Mouse (Mus musculus) CH12.LX (cell line): ENCODE data around the gene Setd6. TPM values are rescaled to one million over a fixed set of nuclear protein-coding genes. Genes with fewer than 3 reads are reported as not detected.

ENCODE experiments used
- DNase-seq: peaks from one replicate; pipeline ENCODE4 v3.0.0-alpha.2; 2013; ENCODE audit errors: extremely low read depth
- H3K27ac ChIP-seq: 2 replicates; pipeline ENCODE4 v1.5.1; 2012; ENCODE audit warnings: low read depth, mild to moderate bottlenecking, control low read depth, moderate library complexity; ENCODE audit not compliant: insufficient read depth
- H3K27me3 ChIP-seq: replicated peaks from 2 replicates; pipeline ENCODE3; 2012; ENCODE audit warnings: inconsistent platforms
- H3K36me3 ChIP-seq, 2 experiments: replicated peaks in 1 of 2; 2 replicates each; pipeline versions ENCODE3 to v1.6.1; 2012; ENCODE audit warnings: inconsistent platforms in 1 of 2, low read length in 1 of 2, mild to moderate bottlenecking in 1 of 2, mixed read lengths in 1 of 2, moderate library complexity in 1 of 2; ENCODE audit not compliant: control insufficient read depth in 1 of 2, insufficient read depth in 1 of 2
- H3K4me1 ChIP-seq, 2 experiments: 2 replicates each; pipeline ENCODE4 v1.6.1; 2012; ENCODE audit warnings: inconsistent platforms in 1 of 2, moderate library complexity in 1 of 2; ENCODE audit not compliant: insufficient read depth in 2 of 2, control insufficient read depth in 1 of 2
- H3K4me2 ChIP-seq: 2 replicates; pipeline ENCODE4 v1.6.1; 2012; ENCODE audit warnings: low read depth, mild to moderate bottlenecking, control low read depth; ENCODE audit not compliant: poor library complexity, insufficient read depth, severe bottlenecking
- H3K4me3 ChIP-seq, 3 experiments: fragments of 150-350 bp in 1 of 3; sonication (generic) in 1 of 3; replicated peaks in 1 of 3; 2 replicates each; pipeline versions ENCODE3 to v1.5.1; 2011 to 2012; ENCODE audit warnings: low read depth in 2 of 3, low read length in 2 of 3, mild to moderate bottlenecking in 2 of 3, moderate library complexity in 2 of 3, control low read depth in 1 of 3, improper control_type of control experiment in 1 of 3, inconsistent platforms in 1 of 3, mixed read lengths in 1 of 3; ENCODE audit not compliant: poor library complexity in 1 of 3
- H3K79me2 ChIP-seq: replicated peaks from 2 replicates; pipeline ENCODE4 v1.6.1; 2012; ENCODE audit warnings: mild to moderate bottlenecking, moderate library complexity; ENCODE audit not compliant: control insufficient read depth, poor library complexity, insufficient read depth, severe bottlenecking; ENCODE audit errors: extremely low read depth
- H3K9ac ChIP-seq: 2 replicates; pipeline ENCODE4 v1.6.1; 2012; ENCODE audit warnings: low read depth, mild to moderate bottlenecking, control low read depth, moderate library complexity; ENCODE audit not compliant: insufficient read depth
- H3K9me3 ChIP-seq: replicated peaks from 2 replicates; pipeline ENCODE3; 2012; ENCODE audit warnings: low read length, inconsistent platforms, mixed read lengths
- BHLHE40 ChIP-seq: IDR thresholded peaks from 2 replicates; pipeline ENCODE4 v1.6.1; 2011; ENCODE audit warnings: mild to moderate bottlenecking, low read depth, low read length, improper control_type of control experiment
- CTCF ChIP-seq, 2 experiments: IDR thresholded peaks in 1 of 2; conservative IDR thresholded peaks in 1 of 2; 2 replicates each; pipeline ENCODE4 v1.5.1; 2011 to 2012; ENCODE audit warnings: low read depth in 2 of 2, low read length in 2 of 2, improper control_type of control experiment in 1 of 2, inconsistent platforms in 1 of 2, mild to moderate bottlenecking in 1 of 2, moderate library complexity in 1 of 2
- E2F4 ChIP-seq: IDR thresholded peaks from 2 replicates; pipeline ENCODE4 v1.6.1; 2011; ENCODE audit warnings: low read depth, low read length, improper control_type of control experiment; ENCODE audit not compliant: insufficient replicate concordance
- ETS1 ChIP-seq: conservative IDR thresholded peaks from 2 replicates; pipeline ENCODE4 v1.6.1; 2012; ENCODE audit warnings: low read depth, mild to moderate bottlenecking, inconsistent platforms, low read length, improper control_type of control experiment, moderate library complexity
- IRF4 ChIP-seq: IDR thresholded peaks from 2 replicates; pipeline ENCODE4 v1.6.1; 2014; ENCODE audit warnings: low read depth, mild to moderate bottlenecking, inconsistent platforms, low read length, improper control_type of control experiment
- MAX ChIP-seq: IDR thresholded peaks from 2 replicates; pipeline ENCODE4 v1.6.1; 2011; ENCODE audit warnings: low read length, improper control_type of control experiment
- MXI1 ChIP-seq: IDR thresholded peaks from 2 replicates; pipeline ENCODE4 v1.6.1; 2011; ENCODE audit warnings: mild to moderate bottlenecking, low read depth, low read length, improper control_type of control experiment
- NELFE ChIP-seq: IDR thresholded peaks from 2 replicates; pipeline ENCODE4 v1.6.1; 2011; ENCODE audit warnings: low read depth, low read length, improper control_type of control experiment
- RAD21 ChIP-seq: IDR thresholded peaks from 2 replicates; pipeline ENCODE4 v1.6.1; 2011; ENCODE audit warnings: low read depth, mild to moderate bottlenecking, low read length, improper control_type of control experiment, moderate library complexity
- RCOR1 ChIP-seq: conservative IDR thresholded peaks from 2 replicates; pipeline ENCODE4 v1.6.1; 2012; ENCODE audit warnings: low read depth, mild to moderate bottlenecking, inconsistent platforms, low read length, improper control_type of control experiment
- SMC3 ChIP-seq: IDR thresholded peaks from 2 replicates; pipeline ENCODE4 v1.6.1; 2011; ENCODE audit warnings: low read depth, low read length, improper control_type of control experiment
- UBTF ChIP-seq: IDR thresholded peaks from 2 replicates; pipeline ENCODE4 v1.6.1; 2012; ENCODE audit warnings: low read depth, mild to moderate bottlenecking, inconsistent platforms, low read length, improper control_type of control experiment, moderate library complexity
- ZC3H11A ChIP-seq: IDR thresholded peaks from 2 replicates; pipeline ENCODE4 v1.6.1; 2012; ENCODE audit warnings: low read depth, mild to moderate bottlenecking, inconsistent platforms, low read length, improper control_type of control experiment
- ZNF384 ChIP-seq: IDR thresholded peaks from 2 replicates; pipeline ENCODE4 v1.6.1; 2012; ENCODE audit warnings: low read depth, low read length, improper control_type of control experiment, inconsistent platforms
- dilution Hi-C: fragments of 300-500 bp; cut with MboI; formaldehyde crosslinking; loops from 2 replicates; pipeline ENCODE4 v1.14.3; 2020; ENCODE audit warnings: low sequenced_read_pairs; ENCODE audit not compliant: extremely low pct_unique_long_range_greater_than_20kb, extremely low pct_ligation_motif_present
- in situ Hi-C: fragments of 300-500 bp; cut with MboI; formaldehyde crosslinking; loops from 3 replicates; pipeline ENCODE4 v1.14.3; 2019; ENCODE audit warnings: low sequenced_read_pairs, low pct_ligation_motif_present, low pct_unique_long_range_greater_than_20kb, mixed read lengths
- polyA plus RNA-seq: library from polyadenylated mRNA; unstranded; fragments of >175 nt; gene quantifications from 2 replicates; pipeline ENCODE4 v1.2.1, GENCODE M21; 2012; ENCODE audit warnings: low read depth; ENCODE audit not compliant: insufficient read length
- total RNA-seq, 2 experiments: library from RNA; depleted of rRNA; stranded (reverse); fragments of 300-350 nt in 1 of 2; fragments of >200 nt in 1 of 2; gene quantifications; 2 replicates each; pipeline ENCODE4 v1.2.3; 2012 to 2014

Gene Setd6
- total and polyA plus RNA-seq, 3 experiments = 29.6 to 50.6 (median 29.7) TPM

DNA sequence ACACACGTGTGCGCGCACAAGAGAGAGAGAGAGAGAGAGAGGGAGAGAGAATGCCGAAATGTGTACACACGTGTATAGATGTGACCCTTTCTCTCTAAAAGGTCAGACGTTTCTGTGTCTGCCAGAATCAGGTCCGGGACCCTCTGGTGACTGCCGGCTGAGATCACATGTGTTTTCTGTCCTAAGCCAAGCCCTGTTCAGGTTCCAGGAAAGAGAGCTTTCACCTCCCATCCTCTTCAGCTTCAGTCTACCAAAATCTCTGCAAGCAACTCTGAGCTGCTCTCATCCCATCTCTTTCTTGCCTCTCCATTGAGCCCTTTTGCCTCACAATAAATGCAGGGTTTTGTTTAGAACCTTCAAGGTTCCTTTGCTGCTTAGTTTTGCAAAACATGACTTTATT, 19.0 kb upstream of the Setd6 start:
- H3K4me2 ChIP-seq = peak overlapping the region; percentile 50
- H3K4me3 ChIP-seq = no peak overlapping the region
- no peak overlapping the region for H3K27ac ChIP-seq
- peaks cover 43% of the 10 kb centered on the region for H3K27me3 ChIP-seq
- H3K4me1 ChIP-seq = peaks cover 0 to 13% of the 10 kb centered on the region in 2 experiments; a peak in 2 of 4 replicates
- H3K9ac ChIP-seq = no peak overlapping the region
- no peaks in the 10 kb centered on the region for H3K36me3 ChIP-seq
- no peak for DNase-seq
- no peaks in the 10 kb centered on the region for H3K79me2 ChIP-seq
- TF ChIP-seq RCOR1 (no peak), E2F4 (no peak)
- in situ Hi-C loops = loop anchor here (5.0 kb wide), 1 partner anchor 94 kb away; no protein-coding TSS in a partner anchor
- no peaks in the 10 kb centered on the region for H3K9me3 ChIP-seq
- dilution Hi-C loops = no loop called here

DNA sequence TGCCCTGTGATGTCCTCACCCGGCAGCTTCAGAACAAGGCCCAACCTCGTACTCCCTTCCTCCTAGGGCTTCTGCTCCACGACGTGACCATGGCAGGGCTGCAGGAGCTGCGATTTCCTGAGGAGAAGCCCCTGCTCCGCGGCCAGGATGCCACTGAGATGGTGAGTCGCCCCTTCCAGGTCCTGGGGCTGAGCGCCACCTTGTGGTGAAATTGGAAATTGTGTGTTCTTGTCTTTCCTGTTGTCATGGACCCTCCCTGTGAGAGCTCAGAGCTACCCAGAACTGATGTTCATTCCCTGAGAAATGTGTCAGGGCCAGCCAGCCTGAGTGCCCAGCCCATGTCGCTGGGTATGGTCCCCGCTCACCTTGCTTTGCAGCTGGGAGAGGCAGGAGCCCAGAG, 18.6 kb upstream of the Setd6 start:
- Histone ChIP-seq H3K4me3 (no peak overlapping the region), H3K9ac (no peak overlapping the region), H3K27me3 (peaks cover 46% of the 10 kb centered on the region), H3K36me3 (no peaks in the 10 kb centered on the region), H3K4me1 (peaks cover 0 to 13% of the 10 kb centered on the region in 2 experiments; a peak in 2 of 4 replicates), H3K4me2 (peak overlapping the region; percentile 50), H3K9me3 (no peaks in the 10 kb centered on the region), H3K79me2 (no peaks in the 10 kb centered on the region), H3K27ac (no peak overlapping the region)
- TF ChIP-seq IRF4 (0 out of 2 replicates have a peak, but pooled peaks have one; percentile 13), ETS1 (no peak), UBTF (no peak), CTCF (conservative IDR thresholded peaks at IDR 0.05 in 1 of 2, IDR thresholded peaks at IDR 0.05 in 1 of 2; ENCODE audit: low read depth in 2 of 2, low read length in 2 of 2) (peak; percentile 80 to 95), ZC3H11A (peak; percentile 69), ZNF384 (peak; percentile 60), NELFE (peak; percentile 49; the same call in 1 of the 2 replicates), MXI1 (no peak), SMC3 (peak; percentile 94), MAX (0 out of 2 replicates have a peak, but pooled peaks have one; percentile 14), RAD21 (peak; percentile 93)
- in situ Hi-C loops (loop anchor here (5.0 kb wide), 1 partner anchor 95 kb away; no protein-coding TSS in a partner anchor), dilution Hi-C loops (no loop called here)
- peak; percentile 82 for DNase-seq

DNA sequence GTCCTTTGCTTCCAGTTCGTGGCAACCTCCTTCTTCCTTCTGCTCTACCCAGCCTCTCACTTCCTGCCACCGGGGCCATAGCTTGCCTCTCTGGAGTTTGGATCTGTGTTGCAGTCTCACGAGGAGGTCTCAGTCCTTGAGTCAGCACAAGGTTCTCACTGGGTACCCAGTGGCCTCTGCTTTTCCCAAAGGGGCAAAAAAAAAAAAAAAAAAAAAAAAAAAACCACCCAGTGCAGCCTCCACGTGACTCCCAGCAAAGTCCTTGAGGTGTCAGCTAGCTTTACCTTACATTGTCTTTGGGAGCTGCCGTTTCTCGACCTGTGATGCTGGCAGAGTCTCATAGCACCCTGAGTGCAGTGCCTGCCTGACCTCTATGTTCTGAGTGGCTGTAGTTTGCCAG, 17.5 kb upstream of the Setd6 start:
- dilution Hi-C loops = no loop called here

More for the DNA sequence above, 17.5 kb upstream of the Setd6 start:
- peaks cover 0 to 21% of the 10 kb centered on the region in 2 experiments; a peak in 2 of 4 replicates for H3K4me1 ChIP-seq
- no peak overlapping the region for H3K27ac ChIP-seq
- 0 out of 2 replicates have a peak, but pooled peaks have one; percentile 19 for TF ChIP-seq BHLHE40
- TF ChIP-seq ZNF384 = peak; percentile 70
- TF ChIP-seq ETS1 = no peak
- no peak for DNase-seq
- no peak overlapping the region for H3K4me3 ChIP-seq
- H3K36me3 ChIP-seq = no peaks in the 10 kb centered on the region
- in situ Hi-C loops = loop anchor here (5.0 kb wide), 1 partner anchor 96 kb away; no protein-coding TSS in a partner anchor
- no peak overlapping the region for H3K4me2 ChIP-seq
- no peak overlapping the region for H3K9ac ChIP-seq
- no peaks in the 10 kb centered on the region for H3K79me2 ChIP-seq
- no peaks in the 10 kb centered on the region for H3K9me3 ChIP-seq
- H3K27me3 ChIP-seq = peaks cover 49% of the 10 kb centered on the region
